Mouse (Mus musculus) kidney, adult 11 months (tissue): ENCODE results near the gene Rad51.

ENCODE experiments used
- DNase-seq: peaks from one replicate; pipeline ENCODE4 v3.0.0; 2022

The Rad51 gene

GRCm38 (mm10) chr2:119112438-119113112 is at the start of gene Rad51:
TSS of gene Rad51 (plus strand) at chr2:119112793.
- peak; percentile 92 for DNase-seq

GRCm38 (mm10) chr2:119072397-119072796 is 40.2 kb upstream of the Rad51 start:
- DNase-seq, result no peak

GRCm38 (mm10) chr2:119086156-119086555 is 26.4 kb upstream of the Rad51 start:
- DNase-seq, result no peak

GRCm38 (mm10) chr2:119101552-119101951 is 11.0 kb upstream of the Rad51 start:
- DNase-seq, result no peak

- DNase-seq, result no peak
Observed at GRCm38 (mm10) chr2:119106583-119106982, 6.0 kb upstream of the Rad51 start.

- peak; percentile 19 for DNase-seq
Observed at GRCm38 (mm10) chr2:119108554-119108953, 4.0 kb upstream of the Rad51 start.

- no peak for DNase-seq
Observed at GRCm38 (mm10) chr2:119111060-119111459, 1.5 kb upstream of the Rad51 start.

- no peak for DNase-seq
Observed at GRCm38 (mm10) chr2:119113121-119113925, 730 bp downstream of the Rad51 start.

GRCm38 (mm10) chr2:119136346-119136898 is 23.8 kb downstream of the Rad51 start:
- no peak for DNase-seq

GRCm38 (mm10) chr2:119145199-119145598 is 32.6 kb downstream of the Rad51 start:
- no peak for DNase-seq

- DNase-seq, result no peak
Observed at GRCm38 (mm10) chr2:119146435-119146834, 33.8 kb downstream of the Rad51 start.

GRCm38 (mm10) chr2:119147160-119147678 is 34.6 kb downstream of the Rad51 start:
- DNase-seq, result no peak

- DNase-seq, result no peak
Observed at GRCm38 (mm10) chr2:119147775-119148174, 35.2 kb downstream of the Rad51 start.

GRCm38 (mm10) chr2:119152255-119152654 is 39.7 kb downstream of the Rad51 start:
- no peak for DNase-seq

- DNase-seq, result no peak
Observed at GRCm38 (mm10) chr2:119154683-119155082, 42.1 kb downstream of the Rad51 start.

- no peak for DNase-seq
Observed at GRCm38 (mm10) chr2:119155388-119155787, 42.8 kb downstream of the Rad51 start.

- DNase-seq, result no peak
Observed at GRCm38 (mm10) chr2:119156081-119156680, 43.6 kb downstream of the Rad51 start.

GRCm38 (mm10) chr2:119156681-119157572 is 44.3 kb downstream of the Rad51 start, which contains the start of gene Rmdn3:
TSS of gene Rmdn3 (minus strand) at chr2:119157034.
- peak; percentile 94 for DNase-seq

GRCm38 (mm10) chr2:119157836-119158235 is 45.2 kb downstream of the Rad51 start:
- no peak for DNase-seq

- peak; percentile 61 for DNase-seq
Observed at GRCm38 (mm10) chr2:119161247-119161646, 48.7 kb downstream of the Rad51 start.

- no peak for DNase-seq
Observed at GRCm38 (mm10) chr2:119163135-119163534, 50.5 kb downstream of the Rad51 start.

GRCm38 (mm10) chr2:119163999-119164398 is 51.4 kb downstream of the Rad51 start:
- no peak for DNase-seq
